Comparison of ENCODE assay signal across 8 mouse cellular contexts in the genomic region with DNA sequence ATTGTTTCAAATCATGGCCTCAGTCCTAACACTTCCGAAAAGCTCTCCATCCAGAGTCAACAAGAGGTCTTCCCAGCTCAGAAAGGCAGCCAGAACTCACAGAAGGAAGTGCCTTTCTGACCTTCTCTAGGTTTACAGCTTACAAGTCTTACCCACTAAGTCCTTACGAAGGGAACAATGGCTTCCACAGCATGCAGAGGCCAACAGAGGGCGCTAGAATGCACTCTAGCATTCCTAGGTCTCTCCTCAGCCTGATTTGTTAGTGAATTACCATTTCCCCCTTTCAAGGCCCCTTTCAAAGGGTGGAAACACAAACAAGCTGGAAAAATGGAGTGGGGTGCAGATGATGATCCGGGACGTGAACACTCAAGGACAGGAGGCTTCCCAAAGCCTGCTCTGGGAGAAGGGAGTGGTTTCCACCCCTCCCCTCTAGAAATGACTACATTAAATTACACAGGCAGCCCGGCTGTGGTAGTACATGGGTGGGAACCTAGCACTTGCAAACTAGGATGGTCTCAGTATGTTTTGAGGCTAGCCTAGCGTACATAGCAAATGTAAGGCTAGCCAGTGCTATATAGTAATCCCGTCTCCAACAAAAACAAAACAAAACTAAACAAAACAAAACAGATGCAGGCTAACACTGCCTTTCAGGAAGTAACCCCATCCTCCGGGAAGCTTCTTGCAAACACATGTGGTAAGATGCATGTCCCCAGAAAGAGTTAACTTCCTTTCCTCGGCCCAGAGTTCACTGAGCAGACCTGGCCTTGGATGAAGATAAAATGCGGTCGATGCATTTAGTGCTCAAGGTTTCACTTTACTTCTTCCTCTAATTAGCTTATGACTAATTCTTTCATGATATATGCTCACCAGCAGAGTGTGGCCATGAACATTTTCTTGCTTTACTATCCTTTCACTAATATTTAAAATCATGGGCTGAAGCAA. TPM values are rescaled to one million over a fixed set of nuclear protein-coding genes. Genes with fewer than 3 reads are reported as not detected.
DNase-seq lines count a peak whose midpoint lies in the region; ATAC-seq lines count a peak whose summit lies in the region.

No protein-coding gene starts in this region.

- no peaks in the 10 kb centered on the region for H3K9me3 ChIP-seq in limb, embryonic 10.5 days (replicated peaks)
- no peaks in the 10 kb centered on the region for H3K9me3 ChIP-seq in midbrain, embryonic 11.5 days (ENCODE audit: control insufficient read depth, low read length)

- H3K4me2 ChIP-seq in midbrain, embryonic 11.5 days: peak overlapping the region; percentile 15; the same call in 1 of the 2 replicates

- no peak overlapping the region for H3K4me3 ChIP-seq in limb, embryonic 10.5 days
- no peak overlapping the region for H3K4me3 ChIP-seq in midbrain, embryonic 11.5 days (ENCODE audit: low read depth, low read length)

- ATAC-seq in inflammation-experienced regulatory T-cells, adult 6 months: peak; percentile 70
- ATAC-seq in midbrain, embryonic 11.5 days (ENCODE audit: low FRiP score): peak; percentile 53

- peaks cover 23% of the 10 kb centered on the region for H3K4me1 ChIP-seq in limb, embryonic 10.5 days
- peaks cover 45% of the 10 kb centered on the region for H3K4me1 ChIP-seq in midbrain, embryonic 11.5 days (ENCODE audit: control insufficient read depth, insufficient read depth, low read length)

- 46% methylated on average over 12 of the region's 12 CpGs for WGBS in limb, embryonic 10.5 days
- WGBS in midbrain, embryonic 11.5 days: 47% methylated on average over 12 of the region's 12 CpGs

- H3K9ac ChIP-seq in midbrain, embryonic 11.5 days (ENCODE audit: low read length): no peak overlapping the region

- H3K27ac ChIP-seq in limb, embryonic 10.5 days: peak overlapping the region; percentile 53; the same call in 1 of the 2 replicates
- H3K27ac ChIP-seq in midbrain, embryonic 11.5 days (ENCODE audit: low read depth, low read length): peak overlapping the region; percentile 51

- DNase-seq in urinary bladder, adult 18-20 months (ENCODE audit: low spot score in 2 of 2): peak; percentile 40 to 44
- DNase-seq in urinary bladder, postnatal 10 days (ENCODE audit: low spot score): no peak
- DNase-seq in embryo, embryonic 10.5 days (ENCODE audit: low spot score): peak; percentile 93
- DNase-seq in gastrocnemius, postnatal 14 days: peak; percentile 67
- DNase-seq in limb, embryonic 10.5 days (ENCODE audit: low spot score): peak; percentile 75
- peak; percentile 97 for DNase-seq in midbrain, embryonic 11.5 days (ENCODE audit: low spot score, missing footprints)
- DNase-seq in spleen, adult 12 weeks (ENCODE audit: low spot score): peak; percentile 29

- H3K27me3 ChIP-seq in limb, embryonic 10.5 days (ENCODE audit: low read depth, poor library complexity, severe bottlenecking): no peaks in the 10 kb centered on the region
- H3K27me3 ChIP-seq in midbrain, embryonic 11.5 days (ENCODE audit: control insufficient read depth, insufficient read depth, low read length): no peaks in the 10 kb centered on the region

- H3K36me3 ChIP-seq in limb, embryonic 10.5 days: peaks cover 31% of the 10 kb centered on the region
- no peaks in the 10 kb centered on the region for H3K36me3 ChIP-seq in midbrain, embryonic 11.5 days (ENCODE audit: control insufficient read depth, insufficient read depth, low read length)

- intact Hi-C loops in gastrocnemius, postnatal 14 days (cut with DNase I; ENCODE audit: low total_unique reads): loop anchor here (5.0 kb wide), 1 partner anchor 81 kb away; no protein-coding TSS in a partner anchor

RNA-seq across cellular contexts. Expression of gene Cfap20, which starts 6.8 kb away (rescaled TPM):
- total RNA-seq in gastrocnemius, postnatal 14 days (2021): 10 to 100 TPM in 1 of 2 experiments, 1 to 10 TPM in 1; 9.7 to 13.1 TPM
- 10 to 100 TPM; 55.7 to 72.2 (median 70.1) TPM for polyA plus RNA-seq in inflammation-experienced regulatory T-cells, adult 6 months (2017; shearing (Covaris generic))
- polyA plus RNA-seq in limb, embryonic 10.5 days (2016; fragmentation: Nextera tagmentation; extraction: Ambion mirVana): 134 and 143 TPM in 2 replicates
- 139 and 142 TPM in 2 replicates for polyA plus RNA-seq in midbrain, embryonic 11.5 days (2014; fragmentation: Nextera tagmentation; extraction: Ambion mirVana)
